Mouse (Mus musculus) lung, postnatal 0 days (tissue): ENCODE data around the gene Sh3bp4.

Experiments used
- CTCF ChIP-seq: IDR thresholded peaks from 2 replicates; pipeline ENCODE4 v1.5.1; 2016; ENCODE audit warnings: antibody characterized with exemption, mild to moderate bottlenecking
- EP300 ChIP-seq: IDR thresholded peaks from 2 replicates; pipeline ENCODE4 v1.6.1; 2016; ENCODE audit warnings: antibody characterized with exemption, mild to moderate bottlenecking, control low read depth

DNA sequence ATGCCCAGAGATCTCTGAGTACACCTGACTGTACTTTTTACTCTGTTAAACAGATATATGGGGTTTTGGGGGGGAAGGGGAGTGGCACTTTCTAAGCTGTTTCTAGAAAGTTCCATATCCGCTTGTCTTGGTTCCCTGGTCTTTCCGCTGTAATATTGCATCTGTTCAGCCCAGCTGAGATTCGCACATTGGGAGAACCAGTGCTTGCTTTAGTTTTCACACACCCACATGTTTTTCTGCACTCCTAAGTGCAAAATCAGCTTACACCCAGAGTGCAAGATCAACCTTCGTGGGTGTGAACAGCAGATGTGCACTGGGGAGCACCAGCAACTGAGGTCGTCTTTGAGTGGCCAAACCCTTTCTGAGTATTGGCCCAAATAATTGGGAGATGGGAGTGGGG is 94.1 kb downstream of the Sh3bp4 start:
- TF ChIP-seq EP300 (no peak), CTCF (no peak)
